Mouse (Mus musculus) adrenal gland, postnatal 14 days (tissue): ENCODE results near the gene Tmem92. TPM values are rescaled to one million over a fixed set of nuclear protein-coding genes. Genes with fewer than 3 reads are reported as not detected.
A peak's percentile ranks its signal among the peaks of the same experiment; 100 is the strongest.

Experiments used
- DNase-seq: peaks from one replicate; pipeline ENCODE4 v3.0.0; 2021; ENCODE audit warnings: mixed read lengths
- long read RNA-seq, 2 experiments: library from polyadenylated mRNA; stranded (forward); transcript quantifications; one replicate each; pipeline ENCODE4 v2.0.0; 2021
- total RNA-seq: library from RNA; stranded (reverse); gene quantifications from 2 replicates; pipeline ENCODE4 v1.2.3, GENCODE M21; 2021

Gene Tmem92
- not detected in 2 replicates for total RNA-seq
- long read RNA-seq, experiment 1, result 0 reads
- long read RNA-seq, experiment 2, result 0 reads

- no peak for DNase-seq
Observed at GRCm38 (mm10) chr11:94782603-94783002, at the start of gene Tmem92. TSS of gene Tmem92 (minus strand) at chr11:94782703.

GRCm38 (mm10) chr11:94828966-94829365 is 46.5 kb upstream of the Tmem92 start:
- no peak for DNase-seq

GRCm38 (mm10) chr11:94819427-94819826 is 36.9 kb upstream of the Tmem92 start:
- peak; percentile 51 for DNase-seq

GRCm38 (mm10) chr11:94818946-94819345 is 36.4 kb upstream of the Tmem92 start:
- DNase-seq, result peak; percentile 13

- peak; percentile 39 for DNase-seq
Observed at GRCm38 (mm10) chr11:94811537-94811936, 29.0 kb upstream of the Tmem92 start.

- no peak for DNase-seq
Observed at GRCm38 (mm10) chr11:94791700-94792099, 9.2 kb upstream of the Tmem92 start.

GRCm38 (mm10) chr11:94785247-94785646 is 2.7 kb upstream of the Tmem92 start:
- DNase-seq, result peak; percentile 78

GRCm38 (mm10) chr11:94774887-94775497 is 7.5 kb downstream of the Tmem92 start:
- DNase-seq, result no peak

GRCm38 (mm10) chr11:94773851-94774250 is 8.7 kb downstream of the Tmem92 start:
- peak; percentile 17 for DNase-seq

GRCm38 (mm10) chr11:94772363-94773055 is 10.0 kb downstream of the Tmem92 start:
- no peak for DNase-seq

GRCm38 (mm10) chr11:94767241-94767640 is 15.3 kb downstream of the Tmem92 start:
- no peak for DNase-seq

- DNase-seq, result no peak
Observed at GRCm38 (mm10) chr11:94762775-94763174, 19.7 kb downstream of the Tmem92 start.

- DNase-seq, result peak; percentile 13
Observed at GRCm38 (mm10) chr11:94762281-94762680, 20.2 kb downstream of the Tmem92 start.

GRCm38 (mm10) chr11:94760799-94761198 is 21.7 kb downstream of the Tmem92 start:
- DNase-seq, result no peak

GRCm38 (mm10) chr11:94760364-94760763 is 22.1 kb downstream of the Tmem92 start:
- no peak for DNase-seq

- DNase-seq, result peak; percentile 31
Observed at GRCm38 (mm10) chr11:94759916-94760315, 22.6 kb downstream of the Tmem92 start.

- DNase-seq, result no peak
Observed at GRCm38 (mm10) chr11:94752946-94753713, 29.4 kb downstream of the Tmem92 start.

- DNase-seq, result no peak
Observed at GRCm38 (mm10) chr11:94741732-94742272, 40.7 kb downstream of the Tmem92 start, which contains the start of gene Cdc34b. TSS of gene Cdc34b (plus strand) at chr11:94741782.

GRCm38 (mm10) chr11:94735746-94736145 is 46.8 kb downstream of the Tmem92 start:
- DNase-seq, result no peak

- DNase-seq, result peak; percentile 77
Observed at GRCm38 (mm10) chr11:94732773-94733172, 49.7 kb downstream of the Tmem92 start.

GRCm38 (mm10) chr11:94731229-94731628 is 51.3 kb downstream of the Tmem92 start:
- DNase-seq, result no peak

- peak; percentile 83 for DNase-seq
Observed at GRCm38 (mm10) chr11:94730261-94730660, 52.2 kb downstream of the Tmem92 start.

GRCm38 (mm10) chr11:94729565-94729964 is 52.9 kb downstream of the Tmem92 start:
- no peak for DNase-seq
